Mouse (Mus musculus) midbrain, embryonic 15.5 days (tissue): ENCODE measurements around the gene Tent4b. TPM values are rescaled to one million over a fixed set of nuclear protein-coding genes. Genes with fewer than 3 reads are reported as not detected.

Experiments used
- ATAC-seq: fragments of 200-750 bp; cut with Nextera tagmentation; replicated peaks from 2 replicates; pipeline ENCODE4 v1.8.0; 2017; ENCODE audit warnings: moderate TSS enrichment
- H3K27ac ChIP-seq: fragments of 300-500 bp; sonication (generic); 2 replicates; pipeline ENCODE4 v1.5.1; 2015; ENCODE audit warnings: mild to moderate bottlenecking, inconsistent platforms
- H3K27me3 ChIP-seq: fragments of 300-500 bp; sonication (generic); replicated peaks from 2 replicates; pipeline ENCODE4 v1.6.1; 2015; ENCODE audit warnings: inconsistent platforms
- H3K36me3 ChIP-seq: fragments of 300-500 bp; sonication (generic); replicated peaks from 2 replicates; pipeline ENCODE4 v1.6.1; 2015; ENCODE audit warnings: inconsistent platforms
- H3K4me1 ChIP-seq: fragments of 300-500 bp; sonication (generic); 2 replicates; pipeline ENCODE4 v1.6.1; 2015; ENCODE audit warnings: inconsistent platforms
- H3K4me2 ChIP-seq: fragments of 300-500 bp; sonication (generic); 2 replicates; pipeline ENCODE4 v1.6.1; 2015; ENCODE audit warnings: inconsistent platforms, mild to moderate bottlenecking, moderate library complexity
- H3K4me3 ChIP-seq: fragments of 300-500 bp; sonication (generic); 2 replicates; pipeline ENCODE4 v1.5.1; 2015; ENCODE audit warnings: mild to moderate bottlenecking, inconsistent platforms
- H3K9ac ChIP-seq: fragments of 300-500 bp; sonication (generic); 2 replicates; pipeline ENCODE4 v1.6.1; 2015; ENCODE audit warnings: mild to moderate bottlenecking, inconsistent platforms
- H3K9me3 ChIP-seq: fragments of 300-500 bp; sonication (generic); 2 replicates; pipeline ENCODE4 v1.6.1; 2016; ENCODE audit warnings: inconsistent platforms
- WGBS: fragments of 180-500 bp; shearing (Covaris S2); methylation state at CpG from one replicate; pipeline ENCODE4 v1.1.7; 2015; ENCODE audit warnings: mixed read lengths; 5-methylcytosine and 5-hydroxymethylcytosine counted together
- polyA plus RNA-seq: library from polyadenylated mRNA; unstranded; fragments of >200 nt; fragmentation: Nextera tagmentation; extraction: Ambion mirVana; gene quantifications from 2 replicates; pipeline ENCODE4 v1.2.1, GENCODE M21; 2015

Tent4b gene
- polyA plus RNA-seq, 1 experiment from 2014 or later, result 11.2 TPM

DNA sequence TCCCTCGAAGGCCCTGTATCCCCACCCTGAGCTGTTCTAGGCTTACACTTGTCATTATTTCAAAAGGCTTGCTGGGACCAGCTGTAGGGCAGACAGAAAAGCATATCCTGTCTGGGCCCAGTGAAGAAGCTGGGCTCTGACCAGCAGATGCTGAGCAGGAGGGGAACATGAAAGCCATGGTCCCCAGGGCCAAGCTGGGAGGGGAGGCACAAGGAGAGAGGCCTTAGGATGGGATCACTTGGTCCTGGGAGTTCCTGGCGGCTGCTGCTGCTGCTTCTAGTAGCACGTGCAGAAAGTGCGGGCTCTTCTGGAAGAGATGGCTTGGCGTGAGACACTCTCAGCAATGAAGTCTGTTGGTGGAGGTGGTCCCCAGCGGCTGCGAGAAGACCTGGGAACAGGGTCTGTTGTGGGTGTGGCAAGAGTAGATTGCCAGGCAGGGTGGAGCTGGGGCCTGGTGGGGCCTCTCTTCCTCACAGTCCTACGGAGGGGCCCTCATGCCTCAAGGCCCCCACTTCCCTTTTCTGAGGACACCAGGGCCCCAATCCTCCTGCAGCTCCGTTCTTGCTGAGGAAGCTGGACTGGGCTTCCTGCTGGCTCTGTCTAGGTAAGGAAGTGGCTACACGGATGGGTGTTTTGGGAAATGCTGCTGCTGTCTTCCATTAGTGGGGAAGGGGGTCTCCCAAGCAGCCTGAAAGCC, 101.0 kb downstream of the Tent4b start:
- no peak overlapping the region for H3K4me2 ChIP-seq
- H3K27me3 ChIP-seq, result no peaks in the 10 kb centered on the region
- H3K36me3 ChIP-seq, result no peaks in the 10 kb centered on the region
- H3K4me1 ChIP-seq, result 0 out of 2 replicates have a peak, but pooled peaks cover 4% of the 10 kb centered on the region
- H3K9me3 ChIP-seq, result no peaks in the 10 kb centered on the region
- no peak overlapping the region for H3K4me3 ChIP-seq
- 84% methylated on average over 10 of the region's 10 CpGs for WGBS
- no peak for ATAC-seq
- no peak overlapping the region for H3K9ac ChIP-seq
- no peak overlapping the region for H3K27ac ChIP-seq

DNA sequence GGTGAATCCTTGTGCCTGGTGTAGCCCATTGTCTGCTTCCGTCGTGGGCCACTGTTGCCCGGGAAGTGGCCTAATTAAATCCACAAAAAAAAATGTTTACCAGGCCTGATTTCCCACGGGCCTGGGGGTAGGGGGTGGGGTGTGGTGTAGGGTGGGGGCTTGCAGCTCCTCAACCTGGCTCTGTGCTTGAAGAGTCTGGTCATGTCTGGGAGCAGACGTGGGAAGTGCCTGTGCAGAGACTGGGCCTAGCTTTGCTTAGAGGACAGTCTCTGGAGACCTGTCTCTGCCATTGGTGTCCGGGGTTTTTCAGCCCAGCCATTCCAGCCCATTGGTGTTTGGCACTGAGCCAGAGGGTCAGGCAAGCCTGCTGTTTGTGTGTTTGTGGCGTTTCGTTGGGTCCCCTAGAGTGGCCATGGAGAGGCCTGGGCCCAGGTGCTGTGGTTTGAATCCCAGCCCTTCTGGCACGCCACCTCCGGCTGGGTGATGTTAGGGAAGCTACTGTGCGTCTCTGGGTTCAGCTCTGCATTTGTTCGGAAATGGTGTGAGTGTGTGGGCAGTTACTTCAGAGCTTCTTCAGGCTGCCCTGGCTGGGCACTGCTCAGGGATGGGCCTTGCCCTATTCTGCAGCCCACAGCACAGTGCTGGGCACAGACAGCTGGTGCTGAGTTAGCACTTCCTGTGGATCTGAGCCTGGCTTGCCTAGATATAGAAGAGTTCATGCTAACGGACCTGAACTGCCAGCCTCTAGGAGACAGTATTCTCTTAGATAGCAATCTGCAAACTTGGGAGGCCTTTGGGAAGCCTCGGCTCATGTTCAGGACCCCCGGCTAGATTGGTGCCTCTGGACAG, 102.8 kb downstream of the Tent4b start:
- Histone ChIP-seq H3K4me3 (no peak overlapping the region), H3K27ac (no peak overlapping the region), H3K4me2 (no peak overlapping the region), H3K4me1 (0 out of 2 replicates have a peak, but pooled peaks cover 4% of the 10 kb centered on the region), H3K36me3 (no peaks in the 10 kb centered on the region), H3K27me3 (no peaks in the 10 kb centered on the region), H3K9ac (no peak overlapping the region), H3K9me3 (no peaks in the 10 kb centered on the region)
- no peak for ATAC-seq
- WGBS, result 51% methylated on average over 15 of the region's 15 CpGs

DNA sequence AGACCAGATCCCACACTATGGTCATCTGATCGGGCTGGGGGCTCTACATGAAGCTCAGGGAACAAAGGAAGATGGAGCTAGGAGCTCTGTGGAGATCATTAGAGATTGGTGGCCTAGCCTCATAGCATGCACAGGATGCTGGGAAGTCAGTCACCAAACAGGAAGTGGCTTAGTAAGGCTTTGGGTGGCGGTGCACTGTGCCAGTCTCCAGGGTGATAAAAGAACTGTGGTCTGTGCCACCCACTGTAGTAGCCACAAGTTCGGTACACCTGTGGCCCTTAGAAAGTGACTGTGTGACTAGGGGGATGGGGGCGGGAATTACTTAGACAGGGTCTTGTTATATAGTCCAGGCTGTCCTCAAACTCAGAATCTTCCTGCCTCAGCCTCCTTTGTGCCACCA, 106.8 kb downstream of the Tent4b start:
- no peak overlapping the region for H3K4me2 ChIP-seq
- no peaks in the 10 kb centered on the region for H3K9me3 ChIP-seq
- H3K4me3 ChIP-seq, result no peak overlapping the region
- no peak overlapping the region for H3K27ac ChIP-seq
- H3K4me1 ChIP-seq, result 0 out of 2 replicates have a peak, but pooled peaks cover 4% of the 10 kb centered on the region
- no peak overlapping the region for H3K9ac ChIP-seq
- ATAC-seq, result no peak
- no peaks in the 10 kb centered on the region for H3K27me3 ChIP-seq
- 90% methylated on average over 4 of the region's 4 CpGs for WGBS
- H3K36me3 ChIP-seq, result no peaks in the 10 kb centered on the region

- Histone ChIP-seq H3K9ac (no peak overlapping the region), H3K36me3 (no peaks in the 10 kb centered on the region), H3K9me3 (no peaks in the 10 kb centered on the region), H3K4me3 (no peak overlapping the region), H3K4me1 (0 out of 2 replicates have a peak, but pooled peaks cover 3% of the 10 kb centered on the region), H3K27ac (no peak overlapping the region), H3K27me3 (no peaks in the 10 kb centered on the region), H3K4me2 (no peak overlapping the region)
- 77% methylated on average over 14 of the region's 14 CpGs for WGBS
- ATAC-seq, result no peak
Observed at GRCm38 (mm10) chr8:88306511-88306910, 107.5 kb downstream of the Tent4b start.

- no peaks in the 10 kb centered on the region for H3K9me3 ChIP-seq
- no peaks in the 10 kb centered on the region for H3K27me3 ChIP-seq
- H3K4me1 ChIP-seq, result no peaks in the 10 kb centered on the region
- no peak overlapping the region for H3K9ac ChIP-seq
- H3K27ac ChIP-seq, result no peak overlapping the region
- H3K4me3 ChIP-seq, result no peak overlapping the region
- no peak for ATAC-seq
- no peak overlapping the region for H3K4me2 ChIP-seq
- no peaks in the 10 kb centered on the region for H3K36me3 ChIP-seq
- WGBS, result 87% methylated on average over 4 of the region's 4 CpGs
Observed at GRCm38 (mm10) chr8:88307736-88308135, 108.7 kb downstream of the Tent4b start.

Other genes starting within 250 kb of the Tent4b start
- 35.1 and 35.7 TPM in 2 replicates for gene Zfp423, start 239.6 kb upstream of the Tent4b start, polyA plus RNA-seq
- 38.4 and 40.2 TPM in 2 replicates for gene Cnep1r1, start 80.4 kb upstream of the Tent4b start, polyA plus RNA-seq
- gene Heatr3, start 61.4 kb upstream of the Tent4b start, polyA plus RNA-seq, result 40.9 and 41.6 TPM in 2 replicates
- 4.1 and 4.3 TPM in 2 replicates for gene Adcy7, start 73.2 kb downstream of the Tent4b start, polyA plus RNA-seq
- gene Brd7, start 163.0 kb downstream of the Tent4b start, polyA plus RNA-seq, result 60.2 and 63.5 TPM in 2 replicates